Comparison of ENCODE assay signal across 15 mouse cellular contexts in the genomic region with DNA sequence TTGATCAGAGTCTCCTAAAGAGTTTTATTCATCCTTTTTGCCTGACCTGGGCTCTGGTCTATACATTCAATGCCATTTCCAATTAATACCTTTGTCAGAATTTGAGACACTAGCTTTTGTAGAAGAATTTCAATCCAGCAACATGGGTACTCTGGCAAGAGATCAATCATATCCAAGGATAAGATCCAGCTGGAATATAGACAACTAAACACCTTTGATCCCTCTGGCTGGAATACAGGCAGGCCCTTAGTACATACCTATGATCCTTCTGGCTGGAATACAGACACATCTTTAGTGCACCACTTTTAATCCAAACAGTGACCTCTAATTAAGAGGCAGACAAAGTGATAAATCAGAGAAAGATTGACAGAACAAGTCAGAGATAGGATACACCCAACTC.
"Had no signal": no experiment of that assay in that cellular context is flagged by ENCODE, and none has a peak within 500 bp of the region (broad histone marks: within the 10 kb centered on the region; RNA-seq: fewer than 3 reads in every experiment).

No protein-coding gene starts in this region.

- H3K4me3 ChIP-seq: neural tube, embryonic 15.5 days; stomach, embryonic 15.5 days had no signal

- H3K27ac ChIP-seq: neural tube, embryonic 15.5 days; stomach, embryonic 15.5 days; stomach, postnatal 0 days had no signal

- H3K27me3 ChIP-seq: neural tube, embryonic 15.5 days; stomach, embryonic 15.5 days had no signal

- DNase-seq: retina, postnatal 1 day; right cerebral cortex, adult 18-20 months; right cerebral cortex, postnatal 14 days; right cerebral cortex, postnatal 25 days; right cerebral cortex, postnatal 4 days; spleen, adult 18-20 months; thymus, adult 18-20 months; thymus, adult 2 months; thymus, postnatal 14 days; thymus, postnatal 25 days; thymus, postnatal 36 days; thymus, postnatal 4 days had no signal

- H3K9ac ChIP-seq: neural tube, embryonic 15.5 days; stomach, embryonic 15.5 days had no signal

- H3K4me2 ChIP-seq: neural tube, embryonic 15.5 days; stomach, embryonic 15.5 days had no signal

- H3K4me1 ChIP-seq: stomach, embryonic 15.5 days had no signal
